Comparison of ENCODE assay signal across 18 mouse cellular contexts in the genomic region with DNA sequence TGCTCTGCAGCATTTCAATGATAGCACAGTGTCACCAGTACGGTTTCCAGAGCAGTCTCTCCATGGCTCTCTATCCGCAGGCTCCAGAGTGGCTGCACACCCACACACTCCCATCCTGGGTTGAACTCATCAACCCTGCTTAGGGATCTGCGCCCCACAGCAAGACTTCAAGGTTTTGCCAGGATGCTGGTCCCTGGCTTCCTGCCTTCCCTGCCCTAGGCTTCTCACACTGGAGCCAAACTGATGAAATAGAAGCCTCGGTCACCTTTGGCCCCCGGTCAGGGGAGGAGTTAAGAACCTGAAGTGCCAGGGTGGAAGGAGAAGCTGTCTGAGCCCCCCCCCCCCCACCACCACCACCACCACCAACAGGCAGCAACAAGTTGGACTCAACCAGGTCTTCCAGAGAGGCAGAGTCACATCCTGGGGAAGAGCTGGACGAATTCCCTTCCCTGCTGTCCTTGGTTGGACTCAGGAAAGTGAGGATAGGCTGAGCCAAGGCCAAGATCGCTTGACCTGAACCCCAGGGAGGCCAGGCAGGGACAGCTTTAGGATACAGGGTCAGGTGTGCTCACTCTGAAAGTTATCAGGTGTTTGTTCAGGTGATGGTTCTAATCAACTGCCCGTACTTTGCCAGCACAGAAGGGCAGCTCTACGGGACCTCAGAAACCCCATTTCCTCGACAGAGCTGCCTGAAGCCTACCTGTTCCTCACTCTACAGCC. TPM values are rescaled to one million over a fixed set of nuclear protein-coding genes. Genes with fewer than 3 reads are reported as not detected.
DNase-seq lines count a peak whose midpoint lies in the region.
"Had no signal": no experiment of that assay in that cellular context is flagged by ENCODE, and none has a peak within 500 bp of the region (broad histone marks: within the 10 kb centered on the region; RNA-seq: fewer than 3 reads in every experiment).

No protein-coding gene starts in this region.

- peak; percentile 39 for DNase-seq in kidney, adult 11 months
- DNase-seq in kidney, postnatal 10 days = no peak
- peak; percentile 32 to 54 for DNase-seq in kidney, postnatal 25 days
- DNase-seq in kidney, postnatal 14 days = no peak
- peak; percentile 40 to 41 for DNase-seq in right cerebral cortex, postnatal 10 days (ENCODE audit: low spot score in 2 of 2)
- no peak for DNase-seq in right cerebral cortex, postnatal 36 days (ENCODE audit: low spot score in 2 of 2)
- no peak for DNase-seq in heart, postnatal 36 days
- DNase-seq: adrenal gland, postnatal 10 days; B cell, adult 2 months; cerebellum, adult 11-12 months; cerebellum, adult 9-10 months; cerebellum, postnatal 25 days; gastrocnemius, postnatal 36 days; heart, adult 11 months; heart, postnatal 4 days had no signal

- intact Hi-C loops in heart, postnatal 36 days (cut with DNase I) = no loop called here

RNA-seq across cellular contexts. Expression of a gene that starts 5.8 kb away (rescaled TPM):
- total RNA-seq in heart, postnatal 36 days (2021) = 1 to 10 TPM; 3.0 to 3.6 TPM

RNA-seq across cellular contexts. Expression of a gene that starts 27.5 kb away (rescaled TPM):
- 10 to 100 TPM; 69.0 to 71.9 TPM for total RNA-seq in heart, postnatal 36 days (2021)

RNA-seq across cellular contexts. Expression of a gene that starts 46.4 kb away (rescaled TPM):
- not detected for total RNA-seq in heart, postnatal 36 days (2021)
- total RNA-seq: adrenal gland, postnatal 10 days; adrenal gland, postnatal 4 days; G1E; gastrocnemius, adult 8-10 months; gastrocnemius, postnatal 36 days; heart, postnatal 4 days had no signal

Comparison
In these comparisons a context has a peak if more than half of its experiments do, and no peak if none do; other contexts are left out.
1. DNase-seq: peak in kidney, adult 11 months (single experiment), kidney, postnatal 25 days (2 of 2) and right cerebral cortex, postnatal 10 days (2 of 2); none in kidney, postnatal 10 days (single experiment), kidney, postnatal 14 days (single experiment), right cerebral cortex, postnatal 36 days (0 of 2) and heart, postnatal 36 days (0 of 2).